Mouse (Mus musculus): ENCODE data around the gene Olfr1138. TPM values are rescaled to one million over a fixed set of nuclear protein-coding genes. Genes with fewer than 3 reads are reported as not detected.

The Olfr1138 gene
- not detected in 2 replicates for polyA plus RNA-seq (2012; rRNA removed; ENCODE audit: low replicate concordance)

GRCm38 (mm10) chr2:87739878-87740277 is at the start of gene Olfr1138:
Olfr1138 (minus strand) TSS chr2:87739978.

GRCm38 (mm10) chr2:87779183-87779582 is 39.4 kb upstream of the Olfr1138 start, which contains the start of gene Olfr152:
Olfr152 (plus strand) TSS chr2:87779483.

GRCm38 (mm10) chr2:87753891-87754290 is 14.1 kb upstream of the Olfr1138 start, which contains the start of gene Olfr1141:
Olfr1141 (minus strand) TSS chr2:87753991.

GRCm38 (mm10) chr2:87743452-87743851 is 3.7 kb upstream of the Olfr1138 start, which contains the start of gene Olfr1140:
Olfr1140 (plus strand) TSS chr2:87743752.

GRCm38 (mm10) chr2:87713079-87713478 is 26.7 kb downstream of the Olfr1138 start, which contains the start of gene Olfr1137:
Olfr1137 (minus strand) TSS chr2:87713179.

GRCm38 (mm10) chr2:87693847-87694246 is 45.9 kb downstream of the Olfr1138 start, which contains the start of gene Olfr1136:
Olfr1136 (minus strand) TSS chr2:87693947.

Other genes starting within 250 kb of the Olfr1138 start
- not detected in 2 replicates for gene Pramel7, start 242.9 kb downstream of the Olfr1138 start, polyA plus RNA-seq (2012; rRNA removed; ENCODE audit: low replicate concordance)
- gene Pramel6, start 233.4 kb downstream of the Olfr1138 start, polyA plus RNA-seq (2012; rRNA removed; ENCODE audit: low replicate concordance) = not detected in 2 replicates
- not detected in 2 replicates for gene Olfr153, start 208.2 kb downstream of the Olfr1138 start, polyA plus RNA-seq (2012; rRNA removed; ENCODE audit: low replicate concordance)
- gene Olfr1128, start 194.4 kb downstream of the Olfr1138 start, polyA plus RNA-seq (2012; rRNA removed; ENCODE audit: low replicate concordance) = not detected in 2 replicates
- not detected in 2 replicates for gene Olfr1129, start 166.1 kb downstream of the Olfr1138 start, polyA plus RNA-seq (2012; rRNA removed; ENCODE audit: low replicate concordance)
- not detected in 2 replicates for gene Olfr1130, start 133.8 kb downstream of the Olfr1138 start, polyA plus RNA-seq (2012; rRNA removed; ENCODE audit: low replicate concordance)
- not detected in 2 replicates for gene Olfr1131, start 112.9 kb downstream of the Olfr1138 start, polyA plus RNA-seq (2012; rRNA removed; ENCODE audit: low replicate concordance)
- not detected in 2 replicates for gene Olfr1132, start 102.4 kb downstream of the Olfr1138 start, polyA plus RNA-seq (2012; rRNA removed; ENCODE audit: low replicate concordance)
- gene Olfr1133, start 92.6 kb downstream of the Olfr1138 start, polyA plus RNA-seq (2012; rRNA removed; ENCODE audit: low replicate concordance) = not detected in 2 replicates
- not detected in 2 replicates for gene Olfr1134, start 81.5 kb downstream of the Olfr1138 start, polyA plus RNA-seq (2012; rRNA removed; ENCODE audit: low replicate concordance)
- gene Olfr1135, start 66.3 kb downstream of the Olfr1138 start, polyA plus RNA-seq (2012; rRNA removed; ENCODE audit: low replicate concordance) = not detected in 2 replicates
- not detected in 2 replicates for gene Olfr1136, start 46.0 kb downstream of the Olfr1138 start, polyA plus RNA-seq (2012; rRNA removed; ENCODE audit: low replicate concordance)
- gene Olfr1137, start 26.8 kb downstream of the Olfr1138 start, polyA plus RNA-seq (2012; rRNA removed; ENCODE audit: low replicate concordance) = not detected in 2 replicates
- not detected in 2 replicates for gene Olfr1140, start 3.8 kb upstream of the Olfr1138 start, polyA plus RNA-seq (2012; rRNA removed; ENCODE audit: low replicate concordance)
- gene Olfr1141, start 14.0 kb upstream of the Olfr1138 start, polyA plus RNA-seq (2012; rRNA removed; ENCODE audit: low replicate concordance) = not detected in 2 replicates
- gene Olfr152, start 39.5 kb upstream of the Olfr1138 start, polyA plus RNA-seq (2012; rRNA removed; ENCODE audit: low replicate concordance) = not detected in 2 replicates
- gene Olfr1143, start 60.6 kb upstream of the Olfr1138 start, polyA plus RNA-seq (2012; rRNA removed; ENCODE audit: low replicate concordance) = not detected in 2 replicates
- not detected in 2 replicates for gene Olfr1145, start 69.8 kb upstream of the Olfr1138 start, polyA plus RNA-seq (2012; rRNA removed; ENCODE audit: low replicate concordance)
- not detected in 2 replicates for gene Olfr1148, start 90.6 kb upstream of the Olfr1138 start, polyA plus RNA-seq (2012; rRNA removed; ENCODE audit: low replicate concordance)
- gene Olfr1150-ps1, start 104.0 kb upstream of the Olfr1138 start, polyA plus RNA-seq (2012; rRNA removed; ENCODE audit: low replicate concordance) = not detected in 2 replicates
- not detected in 2 replicates for gene Olfr1151, start 115.9 kb upstream of the Olfr1138 start, polyA plus RNA-seq (2012; rRNA removed; ENCODE audit: low replicate concordance)
- gene Olfr1152, start 126.5 kb upstream of the Olfr1138 start, polyA plus RNA-seq (2012; rRNA removed; ENCODE audit: low replicate concordance) = not detected in 2 replicates
- not detected in 2 replicates for gene Olfr1153, start 155.0 kb upstream of the Olfr1138 start, polyA plus RNA-seq (2012; rRNA removed; ENCODE audit: low replicate concordance)
- gene Olfr1154, start 165.2 kb upstream of the Olfr1138 start, polyA plus RNA-seq (2012; rRNA removed; ENCODE audit: low replicate concordance) = not detected in 2 replicates
- not detected in 2 replicates for gene Olfr1155, start 205.2 kb upstream of the Olfr1138 start, polyA plus RNA-seq (2012; rRNA removed; ENCODE audit: low replicate concordance)
- gene Olfr1156, start 213.1 kb upstream of the Olfr1138 start, polyA plus RNA-seq (2012; rRNA removed; ENCODE audit: low replicate concordance) = not detected in 2 replicates
- not detected in 2 replicates for gene Olfr1157, start 228.3 kb upstream of the Olfr1138 start, polyA plus RNA-seq (2012; rRNA removed; ENCODE audit: low replicate concordance)
- gene Olfr74, start 234.7 kb upstream of the Olfr1138 start, polyA plus RNA-seq (2012; rRNA removed; ENCODE audit: low replicate concordance) = not detected in 2 replicates